Mouse (Mus musculus) gastrocnemius, adult 18-20 months (tissue): ENCODE measurements at regions not wholly inside any gene's neighbourhood (a gene's known extent, or its start where the extent isn't known, plus 50 kb on each side); places are given as distances from the start of the nearest gene placed in this dataset.

Experiments used
- DNase-seq: peaks from one replicate; pipeline ENCODE4 v3.0.0; 2021; ENCODE audit warnings: low spot score

DNA sequence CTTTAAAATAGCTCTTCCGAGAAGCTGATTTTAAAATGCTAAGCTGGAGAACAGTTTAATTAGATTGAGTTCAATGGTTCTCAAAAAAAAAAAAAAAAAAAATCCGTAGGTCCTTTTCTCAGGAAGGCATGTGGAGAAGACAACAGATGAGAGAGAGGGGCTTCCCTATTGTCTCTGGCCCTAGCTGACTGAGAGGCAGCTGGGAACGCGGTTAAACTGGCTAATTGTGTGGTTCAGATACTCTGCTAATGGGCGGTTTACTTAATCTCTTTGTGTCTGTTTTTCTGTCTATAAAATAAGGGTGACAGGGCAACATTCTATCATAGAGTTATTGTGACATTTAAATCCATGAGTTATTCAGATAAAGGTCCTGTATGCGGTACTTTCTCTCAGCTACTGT is 101.1 kb upstream of the Fam92a start:
- no peak for DNase-seq

DNA sequence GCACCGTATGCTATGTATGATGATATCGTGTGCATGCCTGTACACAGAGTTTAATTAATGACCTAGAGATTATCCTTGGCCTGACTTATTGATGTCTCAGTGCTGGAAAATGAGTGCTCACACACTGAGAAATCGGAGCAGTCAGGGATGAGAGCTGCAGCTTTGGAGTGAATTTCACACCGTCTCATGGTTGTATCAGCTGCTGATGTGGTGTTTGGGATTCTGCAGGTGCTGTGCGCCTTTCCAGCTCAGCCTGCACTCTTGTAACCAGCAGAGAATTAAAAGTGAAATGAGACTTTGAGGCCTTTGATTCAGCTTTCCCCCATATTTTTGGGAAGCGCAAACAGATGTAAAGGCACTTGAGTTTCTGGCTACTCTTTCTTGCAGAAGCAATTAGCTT is 100.6 kb upstream of the Fam92a start:
- no peak for DNase-seq

DNA sequence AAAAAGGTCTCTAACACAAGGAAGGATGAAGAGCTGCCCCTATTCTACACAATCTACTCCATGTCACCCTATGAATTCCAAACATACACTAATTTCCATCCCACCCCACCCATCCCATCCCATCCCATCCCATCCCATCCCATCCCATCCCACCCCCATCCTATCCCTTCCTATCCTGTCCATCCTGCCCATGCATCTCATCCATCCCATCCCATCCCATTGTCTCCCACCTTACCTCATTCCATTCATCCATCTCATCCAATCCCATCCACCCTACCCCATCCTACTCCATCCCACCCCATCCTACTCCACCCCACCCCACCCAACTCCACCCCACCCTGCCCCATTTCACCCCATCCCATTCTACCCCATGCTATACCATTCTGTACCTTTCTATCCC is 91.9 kb upstream of the Fam92a start:
- DNase-seq, result no peak

DNA sequence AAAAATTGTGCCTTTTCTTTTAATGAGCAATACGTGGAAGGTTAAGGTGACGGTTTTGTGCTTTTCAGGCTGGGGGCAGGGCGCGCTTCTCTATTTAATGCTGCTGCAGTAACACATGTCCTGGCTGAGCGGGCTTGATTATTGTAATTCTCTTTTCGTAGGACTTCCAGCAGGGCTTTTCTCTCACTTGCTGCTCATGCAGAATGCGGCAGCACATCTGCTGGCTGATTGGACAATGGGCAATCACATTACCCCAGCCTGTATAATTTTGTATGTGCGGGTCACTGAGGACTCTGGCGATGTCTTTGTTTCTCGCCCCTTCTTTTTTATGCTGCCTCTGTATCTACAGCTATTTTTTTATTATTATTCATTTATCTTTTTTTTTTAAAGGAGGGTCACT is 91.4 kb upstream of the Fam92a start:
- no peak for DNase-seq

DNA sequence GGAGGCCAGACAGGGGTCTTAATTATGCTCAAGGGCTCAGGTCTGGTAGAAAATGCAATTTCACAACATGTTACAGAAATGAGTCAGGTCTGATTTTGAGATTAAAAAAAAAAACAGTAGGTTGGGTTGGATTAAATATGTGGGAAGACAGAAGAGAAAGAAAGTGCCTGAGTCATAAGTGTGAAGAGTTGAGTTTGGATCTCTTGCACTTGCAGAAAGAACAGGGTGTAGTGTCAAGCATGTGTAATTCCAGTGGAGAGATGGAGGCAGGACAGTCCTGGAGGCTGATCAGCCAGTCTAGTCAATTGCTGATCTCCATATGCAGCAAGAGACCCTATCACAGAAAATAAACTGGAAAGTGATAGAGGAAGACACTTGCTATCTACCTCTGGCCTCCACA is 76.2 kb upstream of the Fam92a start:
- DNase-seq, result no peak

DNA sequence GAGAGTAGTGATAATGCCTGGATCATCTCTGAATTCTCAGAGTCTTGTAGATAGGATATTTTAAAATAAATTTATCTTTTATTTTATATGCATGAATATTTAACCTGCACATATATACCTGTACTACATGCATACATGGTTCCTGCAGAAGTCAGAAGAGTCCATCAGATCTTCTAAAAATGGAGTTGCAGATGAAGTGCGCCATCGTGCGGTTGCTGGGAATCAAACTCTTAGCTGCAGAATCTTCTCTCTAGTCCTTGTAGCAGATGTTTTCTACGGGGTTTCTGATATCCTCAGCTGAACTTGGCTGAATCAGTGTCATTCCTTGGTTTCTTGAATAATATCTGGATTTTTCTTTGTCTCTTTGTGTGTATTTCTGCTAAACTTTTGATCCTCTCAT is 74.8 kb upstream of the Fam92a start:
- DNase-seq, result no peak

DNA sequence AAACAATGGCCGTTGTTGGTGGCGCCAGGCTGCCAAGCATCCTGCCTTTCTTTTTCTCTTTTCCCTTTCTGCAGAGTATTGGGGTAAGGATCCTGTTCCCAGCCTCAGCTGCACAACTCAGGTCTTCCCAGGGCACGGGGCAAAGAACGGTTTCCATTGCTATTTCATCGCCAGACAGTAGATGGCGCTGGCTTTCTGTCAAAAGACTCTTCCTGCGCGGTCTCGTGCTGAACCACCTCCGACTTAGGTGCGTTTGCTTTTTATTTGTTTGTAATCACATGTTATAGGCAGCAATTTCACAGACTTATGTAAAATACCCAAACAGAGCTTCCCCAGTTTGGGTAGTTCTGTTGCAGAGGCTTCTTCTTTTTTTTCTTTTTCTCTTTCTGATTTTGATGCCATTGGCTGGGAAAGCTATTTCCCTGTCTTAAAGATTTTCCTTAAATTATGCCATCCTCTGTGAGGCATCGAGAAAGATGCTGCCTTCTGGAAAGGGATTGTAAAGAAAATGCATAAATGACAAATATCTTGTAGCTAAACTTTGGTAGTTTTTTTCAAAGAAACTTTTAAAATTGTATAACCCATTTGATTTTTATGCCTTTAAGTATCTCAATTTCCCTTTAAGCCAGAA is 69.2 kb upstream of the Fam92a start:
- DNase-seq, result peak; percentile 41

DNA sequence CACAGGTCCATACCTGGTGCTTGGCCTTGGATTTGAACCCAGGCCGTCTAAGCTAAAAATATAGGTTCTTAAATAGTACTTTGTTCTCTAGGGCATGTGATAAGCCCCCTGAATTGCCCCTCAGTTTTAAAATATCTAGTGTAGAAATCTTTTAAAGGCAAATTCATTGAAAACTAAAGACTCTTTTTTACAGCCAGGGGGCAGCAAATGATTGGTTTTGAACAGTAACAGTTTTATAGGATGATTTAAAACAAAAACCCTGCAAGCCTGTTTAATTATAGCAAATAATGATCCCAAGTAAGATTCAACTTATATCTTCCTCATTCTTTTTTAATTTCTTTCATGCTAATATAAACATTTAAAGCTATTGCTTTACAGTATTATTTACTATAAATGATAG is 58.9 kb upstream of the Fam92a start:
- peak; percentile 6 for DNase-seq
